Mouse (Mus musculus) spleen, adult 18-20 months (tissue): ENCODE results near the gene Reep6.
"Not testable (repeated sequence)": the region's sequence is repeated elsewhere in the genome, so short reads cannot be mapped to it uniquely, and the experiment has no call there.

Experiments used
- DNase-seq, 2 experiments: peaks; one replicate each; pipeline ENCODE4 v3.0.0; 2022; ENCODE audit warnings: mixed read lengths in 2 of 2

Gene Reep6

DNA sequence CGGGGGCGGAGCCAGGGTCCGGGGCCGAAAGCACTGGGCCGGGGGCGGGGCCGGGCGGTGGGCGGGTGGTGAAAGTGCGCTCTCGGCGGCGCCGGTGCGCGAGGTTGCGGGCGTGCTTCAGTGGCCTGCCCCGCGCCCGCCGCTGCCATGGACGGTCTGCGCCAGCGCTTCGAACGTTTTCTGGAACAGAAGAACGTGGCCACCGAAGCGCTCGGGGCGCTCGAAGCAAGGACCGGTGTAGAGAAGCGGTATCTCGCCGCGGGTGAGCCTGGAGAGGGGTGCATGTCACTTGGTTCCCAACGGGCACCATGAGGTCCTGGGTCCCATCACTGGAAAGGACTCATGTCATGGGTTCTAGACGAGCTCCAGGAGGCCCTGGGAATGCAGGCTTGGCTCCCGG lies 331 bp downstream of the Reep6 start:
- no peak for DNase-seq

DNA sequence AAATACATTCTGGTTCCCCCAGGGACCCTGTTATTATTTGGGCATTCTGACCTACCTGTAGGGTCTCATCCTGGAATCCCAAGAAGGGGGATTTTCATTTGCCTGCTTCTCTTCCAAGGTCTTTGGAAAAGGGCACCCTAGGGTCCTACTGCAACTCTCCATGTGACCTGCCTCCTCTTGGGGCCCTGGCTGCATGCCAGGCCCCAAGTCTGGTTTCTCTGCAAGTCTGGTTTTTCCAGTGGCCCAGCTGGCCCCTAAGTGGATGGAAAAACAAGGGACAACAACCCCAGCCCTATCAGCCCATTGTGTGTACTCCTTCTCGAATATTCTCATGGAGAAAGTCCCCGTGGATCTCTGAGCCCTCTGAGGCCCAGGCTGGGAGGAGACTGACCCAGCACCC lies 1.1 kb downstream of the Reep6 start:
- DNase-seq = no peak

DNA sequence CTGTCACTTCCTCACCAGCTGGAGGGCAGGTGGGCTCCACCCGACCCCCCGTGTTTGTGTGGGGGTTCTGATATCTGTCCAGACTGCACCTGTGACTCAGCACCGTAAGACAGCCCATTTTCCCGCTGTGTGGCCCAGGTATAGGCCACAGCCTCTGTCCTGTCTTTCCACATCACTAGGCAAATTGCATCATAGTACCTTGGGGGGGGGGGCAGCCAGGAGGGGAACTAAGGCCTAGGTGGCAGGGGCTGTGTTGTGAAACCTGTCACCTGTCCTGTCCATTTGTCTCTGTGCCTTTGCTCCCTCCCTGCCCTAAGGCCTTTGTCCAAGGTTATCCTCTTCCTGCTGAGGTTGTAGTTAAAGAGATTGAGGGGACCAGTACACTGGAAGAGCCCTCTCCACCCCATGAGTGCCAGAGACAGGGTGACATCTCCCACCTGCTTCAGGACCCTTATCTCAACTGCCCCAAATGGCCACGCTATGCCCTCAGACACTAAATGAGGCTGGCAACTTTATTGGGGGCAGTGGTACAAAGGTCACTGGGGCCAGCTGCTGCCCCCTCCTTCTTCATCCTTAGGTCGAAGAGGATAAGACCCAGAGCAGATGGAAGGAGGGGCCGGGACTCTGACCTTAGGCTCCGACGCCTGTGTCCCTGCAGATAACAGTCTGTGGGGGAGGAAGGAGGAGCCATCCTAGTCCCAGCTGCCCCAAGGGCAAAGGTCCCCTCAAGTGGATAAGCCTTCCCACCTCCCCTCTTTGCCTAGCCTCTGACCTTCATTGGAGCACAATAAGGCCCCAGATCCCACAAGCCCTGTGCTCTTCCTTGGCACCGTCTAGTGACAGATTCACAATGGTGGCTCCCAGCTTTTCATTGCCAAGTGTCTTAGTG lies 2.1 kb downstream of the Reep6 start:
- DNase-seq = no peak

DNA sequence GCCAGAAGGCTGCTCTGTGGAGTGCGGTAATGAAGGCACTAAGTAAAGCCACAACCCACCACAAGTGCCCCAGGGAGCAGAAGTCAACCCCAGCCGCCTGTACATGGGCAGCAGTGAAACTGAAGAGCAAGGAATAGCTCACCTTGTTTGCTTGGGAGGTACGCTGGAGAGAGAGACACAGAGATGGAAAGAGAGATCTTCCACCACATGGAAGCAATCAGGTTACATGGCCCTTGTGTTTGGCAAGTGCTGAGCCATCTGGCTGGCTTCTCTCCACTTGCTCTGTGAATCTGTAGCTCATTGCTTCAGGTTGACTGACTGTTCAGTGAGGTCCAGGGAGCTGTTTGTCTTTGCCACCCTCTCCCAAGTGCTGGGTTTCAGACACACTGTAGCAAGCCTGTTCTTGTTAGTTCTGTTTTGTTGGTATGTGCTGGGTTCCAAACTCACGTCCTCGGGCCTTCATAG lies 2.8 kb downstream of the Reep6 start:
- no peak for DNase-seq

DNA sequence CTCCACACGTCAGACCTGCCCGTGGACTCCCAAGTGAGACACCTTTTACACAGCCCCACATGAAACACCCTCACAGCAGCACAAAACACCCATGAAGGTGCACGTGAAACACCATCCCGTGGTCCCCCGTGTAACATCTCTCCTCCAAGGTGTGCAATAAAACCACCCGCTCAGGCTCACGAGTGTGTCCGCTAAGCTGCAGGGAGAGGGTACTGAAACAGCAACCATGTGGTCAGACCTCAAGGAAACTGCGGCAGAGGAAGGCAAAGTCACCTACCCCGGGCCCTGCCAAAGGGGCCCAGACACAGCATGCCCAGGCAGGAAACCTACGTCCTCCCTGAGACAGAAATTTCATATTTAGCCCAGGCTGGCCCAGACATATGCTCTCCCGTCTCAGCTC lies 6.5 kb downstream of the Reep6 start:
- no peak for DNase-seq

DNA sequence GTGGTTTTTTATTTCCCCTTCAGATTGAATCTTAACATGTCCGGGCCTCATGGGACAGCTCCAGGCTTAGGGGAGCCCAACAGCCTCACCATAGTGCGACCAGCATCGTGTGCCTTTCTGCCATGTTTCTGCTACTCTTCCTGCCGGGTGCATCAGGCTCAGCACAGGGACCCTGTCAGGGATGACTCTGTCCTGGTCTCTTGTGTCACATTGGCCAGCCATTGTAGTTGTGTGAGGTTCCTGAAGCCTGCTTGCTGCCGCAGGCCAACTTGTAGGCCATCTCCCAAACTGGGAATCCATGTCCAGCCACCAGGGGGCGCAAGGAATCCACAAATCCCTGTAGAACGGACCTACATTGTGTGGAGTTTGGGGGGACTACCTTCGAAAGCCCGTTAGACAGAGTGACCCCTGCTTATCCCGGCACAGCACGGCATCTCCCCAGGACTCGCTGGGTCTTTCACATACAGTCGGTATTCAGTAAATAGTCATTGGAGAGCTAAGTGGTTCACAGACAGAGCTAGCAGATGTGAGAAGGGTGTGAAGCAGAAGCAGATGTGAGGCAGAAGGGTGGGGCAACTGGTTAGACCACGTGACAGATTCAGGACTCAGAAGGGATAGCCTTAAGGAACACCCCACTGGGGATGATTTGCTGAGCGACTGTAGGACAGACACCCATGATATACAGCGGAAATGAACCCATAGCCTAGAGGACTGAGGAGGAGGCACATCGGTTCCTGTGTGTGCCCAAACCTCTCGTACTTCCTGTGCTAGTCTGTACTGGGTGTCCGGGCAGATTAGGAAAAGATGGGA lies 10.4 kb downstream of the Reep6 start:
- DNase-seq = peak; percentile 62 to 84

DNA sequence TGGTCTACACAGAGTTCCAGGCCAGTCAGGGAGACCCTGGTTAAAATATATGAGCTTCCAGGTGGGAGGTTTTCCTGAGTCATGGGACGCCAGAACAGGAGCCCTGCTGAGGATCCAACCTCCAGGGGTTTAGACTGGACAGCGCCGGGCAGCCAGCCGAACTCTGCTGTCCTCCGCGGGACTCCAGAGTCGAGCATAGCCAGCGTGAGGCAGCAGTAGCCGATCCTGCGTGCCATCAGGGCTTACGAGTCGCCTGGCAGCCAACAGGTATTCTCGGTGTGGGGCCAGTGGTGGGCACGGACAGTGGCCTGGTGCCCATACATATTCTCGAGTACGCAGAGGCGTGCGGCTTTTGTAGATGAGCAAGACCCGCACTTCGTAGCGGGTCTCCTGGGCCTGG lies 11.3 kb downstream of the Reep6 start:
- DNase-seq = no peak

DNA sequence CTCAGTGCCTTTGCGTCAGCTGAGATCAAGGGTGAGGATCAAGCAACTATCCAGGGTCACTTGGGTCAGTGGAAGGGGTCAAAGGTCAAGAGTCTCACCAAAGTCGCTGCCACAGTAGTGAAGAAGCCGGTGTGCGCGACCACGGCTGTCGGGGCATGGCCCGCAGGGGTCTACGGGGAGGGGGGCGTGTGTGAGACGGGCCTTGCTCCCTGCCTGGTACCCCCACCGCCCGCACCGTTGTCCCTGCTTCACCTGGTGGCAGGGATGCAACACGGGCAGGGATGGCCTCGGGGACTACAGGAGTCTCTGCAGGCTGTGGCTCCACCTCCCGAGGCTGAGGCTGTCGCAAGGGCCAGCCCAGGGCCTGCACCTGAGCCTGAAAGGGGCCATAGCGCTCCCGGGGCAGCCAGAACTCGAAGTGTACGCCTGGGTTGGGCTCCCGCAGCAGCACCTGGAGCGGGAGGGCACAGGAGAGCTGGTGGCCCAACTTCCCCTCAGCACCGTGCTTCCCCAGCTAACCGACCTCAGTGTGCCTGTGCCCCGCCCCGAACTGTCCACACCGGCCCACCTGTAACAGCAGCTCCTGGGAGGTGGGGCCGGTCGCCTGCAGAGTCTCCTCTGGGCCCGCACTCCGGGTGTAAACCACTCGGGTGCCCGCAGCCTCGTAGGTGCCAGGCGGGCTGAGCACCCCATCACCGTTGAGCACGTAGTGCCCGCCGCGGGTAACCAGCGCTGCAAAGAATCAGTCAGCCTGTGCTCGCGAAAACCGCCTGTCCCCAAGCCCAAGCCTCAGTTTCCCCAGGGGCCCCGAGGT lies 11.9 kb downstream of the Reep6 start:
- DNase-seq = no peak

DNA sequence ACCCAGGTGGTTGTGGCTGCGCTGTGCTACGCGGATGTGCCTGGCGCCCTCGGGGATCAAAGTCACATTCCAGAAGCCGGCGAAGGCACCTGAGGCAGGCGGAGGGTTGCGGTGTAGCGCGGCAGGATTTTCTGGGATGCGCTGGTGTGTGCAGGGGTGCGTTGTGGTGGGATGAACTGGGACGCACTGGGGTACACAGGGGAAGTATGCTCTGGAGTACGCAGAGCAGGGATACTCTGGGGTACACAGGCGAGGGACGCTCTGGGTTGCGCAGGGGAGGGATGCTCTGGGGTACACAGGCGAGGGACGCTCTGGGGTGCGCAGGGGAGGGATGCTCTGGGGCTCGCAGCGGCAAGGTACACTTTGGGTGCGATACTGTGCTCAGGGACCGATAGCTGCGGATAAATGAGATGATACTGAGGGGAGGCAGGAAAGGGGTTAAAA lies 12.6 kb downstream of the Reep6 start:
- peak in 1 of 2 experiments; percentile 19 for DNase-seq

DNA sequence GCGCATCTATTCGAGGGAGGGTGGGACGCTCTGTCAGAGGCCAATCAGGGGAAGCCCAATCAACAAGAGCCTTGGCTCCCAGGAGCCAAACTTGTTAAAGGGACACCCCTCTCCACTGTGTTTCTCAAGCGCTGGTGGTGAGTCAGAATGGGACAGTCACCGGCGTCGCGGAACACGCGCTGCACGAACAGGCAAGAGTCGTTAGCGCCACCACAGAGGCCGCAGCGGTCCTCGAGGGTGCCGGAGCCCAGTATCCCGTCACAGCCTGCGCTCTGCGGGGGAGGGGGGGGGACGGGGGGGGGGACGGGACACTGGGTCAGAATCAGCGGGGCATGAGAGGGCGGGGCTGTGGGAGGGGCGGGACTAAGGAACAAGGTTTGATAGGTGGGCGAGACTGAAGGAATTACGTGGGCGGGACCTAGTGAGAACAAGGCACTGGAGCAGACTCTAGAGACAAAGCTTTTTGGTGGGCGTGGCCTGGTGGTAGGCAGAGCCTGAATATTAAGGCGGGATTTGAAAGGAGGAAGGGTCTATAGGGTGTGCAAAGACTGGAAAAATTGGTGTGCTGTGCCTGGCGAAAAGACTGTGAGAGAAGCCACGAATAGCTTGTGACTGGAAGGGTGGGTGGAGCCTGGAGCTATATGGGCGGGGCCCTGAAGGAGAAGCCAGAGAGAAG lies 13.1 kb downstream of the Reep6 start:
- peak in 1 of 2 experiments; percentile 34 for DNase-seq

DNA sequence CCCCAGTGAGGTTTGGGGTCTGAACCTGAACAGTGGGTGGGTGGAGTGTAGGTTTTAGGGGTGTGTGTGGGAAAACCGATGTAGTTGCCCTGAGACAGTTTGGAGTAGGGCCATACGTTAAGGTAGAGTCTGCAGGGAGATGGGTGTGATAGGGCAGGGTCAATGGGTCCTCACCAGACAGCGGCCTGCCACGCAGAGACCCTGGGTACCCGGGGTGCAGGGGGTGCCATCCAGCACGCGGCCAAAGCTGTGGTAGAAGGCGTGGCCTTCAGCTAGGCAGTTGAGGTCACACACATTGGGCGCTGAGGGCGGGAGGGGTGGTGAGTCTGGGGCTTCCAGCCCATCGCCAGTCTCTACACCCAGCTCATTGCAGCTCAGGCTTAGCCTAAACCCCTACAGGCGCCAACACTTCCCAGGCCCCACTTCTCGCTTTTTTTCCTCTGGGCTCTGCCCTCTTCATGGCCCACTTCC lies 13.7 kb downstream of the Reep6 start:
- no peak for DNase-seq

DNA sequence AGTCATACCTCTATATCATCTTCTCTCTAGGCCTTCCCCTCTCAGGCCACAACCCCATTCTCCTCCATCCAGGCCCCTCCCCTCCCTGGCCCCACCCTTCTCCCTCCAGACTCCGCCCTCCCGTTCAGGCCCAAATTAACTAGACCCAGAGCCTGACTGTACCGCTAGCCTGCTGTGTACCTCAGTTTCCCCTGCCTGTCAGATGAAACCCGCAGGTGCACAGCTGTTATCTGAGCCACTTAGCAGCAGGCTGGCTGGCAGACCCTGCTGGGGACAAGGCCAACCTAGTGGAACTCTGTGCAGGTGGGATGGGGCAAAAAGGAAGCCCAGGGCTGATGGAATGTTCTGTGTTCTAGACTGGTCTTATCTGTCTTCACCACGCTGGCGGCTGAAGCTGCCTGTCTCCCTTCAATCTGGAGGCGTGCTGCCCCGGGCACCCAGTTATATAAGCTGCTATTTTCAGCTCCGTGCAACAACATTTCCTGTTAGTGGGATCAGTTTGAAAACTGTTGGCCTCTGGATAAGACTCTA lies 14.4 kb downstream of the Reep6 start:
- DNase-seq = no peak

DNA sequence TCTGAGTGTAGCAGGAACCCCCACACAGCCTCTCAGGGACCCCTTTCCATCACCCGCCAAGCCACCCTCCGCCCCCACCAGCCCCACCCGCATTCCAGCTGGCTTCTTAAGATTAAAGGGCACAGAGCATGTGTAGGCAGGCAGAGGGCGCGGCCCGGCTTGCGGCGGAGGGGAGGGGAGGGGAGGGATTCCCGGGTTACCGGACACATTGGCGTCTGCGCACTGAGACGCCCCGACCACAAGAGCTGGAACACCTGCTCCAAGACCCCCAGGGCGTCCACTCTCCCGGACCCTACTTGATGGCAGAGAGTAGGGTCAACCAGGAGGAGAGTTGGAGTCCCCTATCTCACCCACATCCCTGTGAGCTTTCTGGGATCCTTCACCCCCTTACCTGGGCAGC lies 15.4 kb downstream of the Reep6 start:
- no peak for DNase-seq

DNA sequence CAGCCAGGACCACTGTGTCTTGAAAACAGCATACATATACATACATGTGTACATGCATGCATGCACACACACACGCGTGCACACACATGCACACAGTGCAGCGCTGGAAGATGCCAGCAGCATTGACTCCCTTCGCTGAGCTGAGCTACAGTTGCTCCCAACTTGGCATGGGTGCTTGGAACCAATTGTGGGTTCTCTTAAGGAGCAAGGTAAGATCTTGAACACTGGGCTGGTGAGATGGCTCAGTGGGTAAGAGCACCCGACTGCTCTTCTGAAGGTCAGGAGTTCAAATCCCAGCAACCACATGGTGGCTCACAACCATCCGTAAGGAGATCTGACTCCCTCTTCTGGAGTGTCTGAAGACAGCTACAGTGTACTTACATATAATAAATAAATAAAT lies 16.2 kb downstream of the Reep6 start:
- not testable (repeated sequence) for DNase-seq

DNA sequence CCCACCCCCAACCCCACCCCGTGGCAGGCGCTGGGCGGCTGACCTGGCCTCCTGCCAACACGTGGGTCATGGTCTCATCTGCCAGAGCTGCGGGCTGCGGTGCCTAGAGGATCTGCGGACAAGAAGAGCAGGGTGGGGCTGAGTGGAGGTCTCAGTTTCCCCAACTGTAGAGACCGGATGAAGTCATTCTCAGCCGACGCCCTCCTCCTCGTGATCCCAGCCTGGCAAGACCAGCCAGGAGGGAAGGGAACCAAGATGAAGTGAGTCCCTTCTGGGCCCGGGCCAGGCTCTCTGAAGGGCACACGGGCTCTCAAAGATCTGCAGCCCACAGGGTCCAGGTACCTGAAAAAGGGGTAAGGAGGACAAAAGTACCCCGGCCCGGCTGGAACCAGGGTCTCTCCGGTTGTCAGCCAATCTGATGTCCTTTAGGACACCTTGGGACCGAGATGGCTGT lies 17.8 kb downstream of the Reep6 start:
- DNase-seq = no peak

DNA sequence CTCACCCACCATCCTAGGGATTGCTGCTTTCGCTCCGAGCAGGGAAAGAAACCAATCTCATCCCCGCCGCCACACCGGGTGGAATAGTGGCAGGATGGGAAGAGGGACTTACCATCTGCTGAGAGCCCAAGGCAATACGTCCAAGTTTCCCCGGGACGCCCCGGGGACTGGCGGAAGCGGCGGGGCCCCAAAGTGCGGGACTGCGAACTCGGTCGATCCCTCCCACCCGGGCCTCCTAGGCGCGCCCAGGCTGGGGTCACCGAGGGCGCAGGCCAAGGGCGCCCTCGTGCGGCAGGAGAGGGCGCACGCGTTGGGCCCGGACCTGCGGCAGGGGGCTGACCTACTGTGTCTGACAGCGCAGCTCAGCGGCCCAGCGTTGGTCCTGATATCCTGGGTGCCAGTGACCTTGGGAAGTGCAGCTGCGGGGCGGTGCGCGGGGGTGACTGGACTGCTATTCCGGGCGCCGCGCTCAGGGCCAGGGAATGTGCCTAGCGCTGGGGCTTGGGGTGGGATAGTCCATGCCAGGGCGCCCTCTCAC lies 18.6 kb downstream of the Reep6 start, which contains the start of gene Adamtsl5:
TSS of gene Adamtsl5 (minus strand) at position 169 of the 538 bp plus-strand sequence.
- peak; percentile 42 to 69 for DNase-seq

DNA sequence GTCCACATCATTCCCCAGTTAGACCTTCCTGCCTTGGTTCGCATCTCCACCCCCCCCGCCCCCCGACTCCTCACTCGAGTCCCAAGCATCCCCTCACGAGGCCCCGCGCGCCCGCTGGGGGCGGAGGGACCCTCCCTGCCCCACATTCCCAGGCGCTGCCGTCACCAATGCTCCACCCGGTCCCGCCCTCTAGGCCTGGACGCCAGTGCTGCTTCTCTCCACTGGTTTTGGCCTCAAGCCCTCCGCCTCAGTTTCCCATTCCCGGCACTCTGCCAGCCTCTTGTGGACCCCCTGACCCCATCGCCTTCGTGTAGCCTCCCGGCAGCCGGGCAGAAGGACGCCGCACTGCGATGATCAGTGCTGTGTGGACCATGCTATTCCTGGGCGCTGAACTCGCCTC lies 19.2 kb downstream of the Reep6 start:
- DNase-seq = no peak

DNA sequence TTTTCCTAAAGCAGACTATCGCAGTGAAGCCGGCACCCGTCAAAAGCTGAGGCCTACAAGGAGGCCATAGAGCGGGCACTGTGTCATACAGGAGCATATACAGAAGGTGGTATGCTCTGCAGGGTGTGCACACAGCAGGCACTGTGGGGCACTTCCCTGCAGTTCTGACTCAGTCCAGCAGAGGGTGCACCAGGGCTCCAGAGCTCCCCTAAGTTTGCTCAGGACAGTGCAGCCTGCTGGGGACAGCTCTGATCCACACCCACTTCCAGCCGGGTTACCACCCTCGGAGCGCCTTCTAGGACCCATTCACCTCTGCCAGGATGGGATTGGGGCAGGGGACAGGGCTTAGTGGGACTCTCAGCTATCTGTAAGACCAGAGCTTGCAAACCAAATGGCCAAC lies 20.5 kb downstream of the Reep6 start:
- DNase-seq = peak; percentile 63 to 90

DNA sequence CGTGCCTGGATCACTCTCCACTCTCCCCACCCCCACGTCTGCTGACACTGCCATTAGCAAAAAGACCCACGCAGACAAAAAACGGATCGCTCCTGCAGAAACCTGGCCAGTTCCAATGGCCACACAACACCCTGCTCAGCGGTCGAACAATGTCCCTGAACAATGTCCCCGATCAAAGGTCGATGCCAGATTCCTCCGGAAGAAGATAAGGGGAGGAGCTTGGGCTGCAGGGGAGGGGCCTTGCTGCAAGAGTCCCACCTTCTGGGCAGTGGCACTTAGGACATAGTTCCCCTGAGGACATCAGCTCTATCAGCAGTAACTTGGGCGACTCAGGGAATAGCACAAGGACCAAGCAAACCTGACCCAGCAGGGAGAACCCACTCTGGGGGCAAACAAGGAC lies 22.1 kb downstream of the Reep6 start:
- no peak for DNase-seq

DNA sequence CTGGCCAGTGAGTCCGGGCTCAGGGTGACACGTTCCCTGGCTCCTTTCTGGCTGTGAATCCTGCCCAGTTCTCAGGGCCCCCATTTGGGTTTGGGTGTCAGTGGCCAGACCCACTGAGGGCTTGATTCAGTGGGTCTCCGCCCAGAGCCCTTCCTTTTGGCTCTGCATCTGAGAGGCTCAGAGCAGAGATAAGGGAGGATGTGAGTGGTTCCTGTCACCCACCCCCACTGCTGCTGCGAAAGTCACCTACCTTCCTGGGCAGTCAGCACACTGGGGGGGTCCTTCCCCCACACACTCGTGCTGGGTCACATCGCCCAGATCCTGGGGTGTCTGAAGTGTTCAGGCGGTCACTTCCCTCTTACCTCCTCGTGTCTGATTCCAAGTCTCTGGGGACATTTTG lies 23.0 kb downstream of the Reep6 start:
- DNase-seq = no peak

DNA sequence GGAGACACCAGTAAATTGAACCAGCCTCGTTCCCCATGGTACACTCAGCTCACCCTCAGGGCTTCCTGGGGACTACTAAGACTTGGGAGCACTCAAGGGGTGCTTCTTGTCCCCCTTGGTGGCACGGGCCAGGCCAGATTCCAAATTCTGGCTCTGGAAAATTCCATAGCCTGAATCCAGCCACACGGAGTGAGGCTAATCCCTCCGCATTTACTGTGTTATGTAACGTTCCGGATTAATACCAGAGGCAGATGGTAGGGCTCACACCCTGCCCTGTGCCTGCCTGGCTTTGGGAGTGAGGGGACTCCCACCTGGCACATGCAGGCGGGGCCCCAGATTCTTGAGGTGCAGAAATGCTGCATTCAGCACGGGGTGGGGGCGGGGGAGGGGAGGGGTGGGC lies 25.7 kb downstream of the Reep6 start:
- no peak for DNase-seq
